Mouse (Mus musculus) forebrain, embryonic 10.5 days (tissue): ENCODE measurements around the gene Pdyn. TPM values are rescaled to one million over a fixed set of nuclear protein-coding genes. Genes with fewer than 3 reads are reported as not detected.

ENCODE experiments used
- DNase-seq: peaks from one replicate; pipeline ENCODE4 v3.0.0-alpha.2; 2017; ENCODE audit warnings: low spot score; ENCODE audit errors: extremely low spot score
- H3K27ac ChIP-seq: fragments of 300-500 bp; sonication (generic); 2 replicates; pipeline ENCODE4 v1.5.1; 2016; ENCODE audit warnings: mild to moderate bottlenecking
- H3K27me3 ChIP-seq: fragments of 300-500 bp; sonication (generic); 2 replicates; pipeline ENCODE4 v1.6.1; 2016; ENCODE audit warnings: mild to moderate bottlenecking; ENCODE audit not compliant: poor library complexity, severe bottlenecking
- H3K36me3 ChIP-seq: fragments of 300-500 bp; sonication (generic); replicated peaks from 2 replicates; pipeline ENCODE4 v1.6.1; 2016; ENCODE audit warnings: mild to moderate bottlenecking, moderate library complexity
- H3K4me1 ChIP-seq: fragments of 300-500 bp; sonication (generic); 2 replicates; pipeline ENCODE4 v1.6.1; 2016
- H3K4me3 ChIP-seq: fragments of 300-500 bp; sonication (generic); 2 replicates; pipeline ENCODE4 v1.5.1; 2016; ENCODE audit warnings: mild to moderate bottlenecking, moderate library complexity
- H3K9me3 ChIP-seq: fragments of 300-500 bp; sonication (generic); 2 replicates; pipeline ENCODE4 v1.6.1; 2016; ENCODE audit warnings: mild to moderate bottlenecking, moderate library complexity
- WGBS: fragments of 180-500 bp; shearing (Covaris S2); methylation state at CpG from one replicate; pipeline ENCODE4 v1.1.7; 2016; 5-methylcytosine and 5-hydroxymethylcytosine counted together
- polyA plus RNA-seq: library from polyadenylated mRNA; unstranded; fragments of >200 nt; fragmentation: Nextera tagmentation; extraction: Ambion mirVana; gene quantifications from 2 replicates; pipeline ENCODE4 v1.2.1, GENCODE M21; 2016

Pdyn gene
- polyA plus RNA-seq, 1 experiment from 2014 or later, result 0.07 TPM

DNA sequence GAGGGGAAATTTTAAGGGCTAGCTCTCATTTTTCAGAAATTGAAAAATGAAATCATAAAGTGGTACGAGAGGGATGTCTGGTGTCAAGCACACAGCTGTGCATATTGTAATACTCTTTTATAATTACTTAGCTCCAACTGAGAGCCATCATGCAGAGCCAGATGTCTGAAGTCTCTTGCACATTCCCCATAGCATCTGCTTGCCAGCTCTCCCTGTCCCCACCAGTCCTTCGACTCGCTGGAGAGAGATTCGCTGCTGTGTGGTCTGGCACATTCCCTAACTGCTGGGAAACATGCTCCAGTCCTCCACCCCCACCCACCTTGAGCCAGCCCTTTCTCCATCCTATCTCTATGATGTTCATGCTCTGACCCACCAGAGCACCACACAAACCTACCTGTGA lies 15.6 kb downstream of the Pdyn start:
- Histone ChIP-seq H3K36me3 (no peaks in the 10 kb centered on the region), H3K4me1 (peaks cover 4% of the 10 kb centered on the region), H3K4me3 (no peak overlapping the region), H3K9me3 (no peaks in the 10 kb centered on the region), H3K27ac (no peak overlapping the region), H3K27me3 (no peaks in the 10 kb centered on the region)
- DNase-seq, result no peak
- WGBS, result 84% methylated on average over 4 of the region's 4 CpGs

- H3K4me1 ChIP-seq, result peaks cover 16% of the 10 kb centered on the region
- H3K27me3 ChIP-seq, result peaks cover 6% of the 10 kb centered on the region
- H3K36me3 ChIP-seq, result no peaks in the 10 kb centered on the region
- H3K9me3 ChIP-seq, result no peaks in the 10 kb centered on the region
- no peak for DNase-seq
- H3K27ac ChIP-seq, result no peak overlapping the region
- WGBS, result 88% methylated on average over 3 of the region's 3 CpGs
- H3K4me3 ChIP-seq, result no peak overlapping the region
These were observed 19.4 kb downstream of the Pdyn start for GRCm38 (mm10) chr2:129680236-129680635.

GRCm38 (mm10) chr2:129679066-129679465 lies 20.6 kb downstream of the Pdyn start:
- WGBS, result 88% methylated on average over 5 of the region's 5 CpGs
- peaks cover 16% of the 10 kb centered on the region for H3K4me1 ChIP-seq
- H3K27me3 ChIP-seq, result peaks cover 6% of the 10 kb centered on the region
- H3K9me3 ChIP-seq, result no peaks in the 10 kb centered on the region
- H3K27ac ChIP-seq, result no peak overlapping the region
- no peak overlapping the region for H3K4me3 ChIP-seq
- no peak for DNase-seq
- no peaks in the 10 kb centered on the region for H3K36me3 ChIP-seq

DNA sequence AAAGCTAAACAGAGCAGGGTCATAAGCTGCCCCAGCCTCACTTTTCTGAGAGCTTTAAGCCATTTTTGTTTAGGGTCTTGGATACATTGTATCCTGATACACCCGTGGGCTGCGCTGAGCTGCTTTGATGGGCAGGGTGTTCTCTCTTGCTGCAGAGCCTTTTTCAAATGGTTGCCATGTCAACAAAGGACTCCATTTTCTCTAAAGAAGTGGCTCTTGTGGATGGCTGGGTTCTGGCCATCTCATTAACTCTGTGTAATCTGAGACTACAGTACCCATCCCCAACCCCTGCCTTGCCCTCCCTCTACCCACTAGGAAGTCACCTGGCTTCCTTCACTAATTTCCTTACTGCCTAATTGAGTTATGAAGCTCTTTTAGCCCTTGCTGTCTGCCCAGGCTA lies 22.0 kb downstream of the Pdyn start:
- peaks cover 16% of the 10 kb centered on the region for H3K4me1 ChIP-seq
- peaks cover 6% of the 10 kb centered on the region for H3K27me3 ChIP-seq
- peak overlapping the region; percentile 13; the same call in 1 of the 2 replicates for H3K27ac ChIP-seq
- no peak overlapping the region for H3K4me3 ChIP-seq
- H3K9me3 ChIP-seq, result no peaks in the 10 kb centered on the region
- 29% methylated on average over 2 of the region's 2 CpGs for WGBS
- H3K36me3 ChIP-seq, result no peaks in the 10 kb centered on the region
- no peak for DNase-seq

DNA sequence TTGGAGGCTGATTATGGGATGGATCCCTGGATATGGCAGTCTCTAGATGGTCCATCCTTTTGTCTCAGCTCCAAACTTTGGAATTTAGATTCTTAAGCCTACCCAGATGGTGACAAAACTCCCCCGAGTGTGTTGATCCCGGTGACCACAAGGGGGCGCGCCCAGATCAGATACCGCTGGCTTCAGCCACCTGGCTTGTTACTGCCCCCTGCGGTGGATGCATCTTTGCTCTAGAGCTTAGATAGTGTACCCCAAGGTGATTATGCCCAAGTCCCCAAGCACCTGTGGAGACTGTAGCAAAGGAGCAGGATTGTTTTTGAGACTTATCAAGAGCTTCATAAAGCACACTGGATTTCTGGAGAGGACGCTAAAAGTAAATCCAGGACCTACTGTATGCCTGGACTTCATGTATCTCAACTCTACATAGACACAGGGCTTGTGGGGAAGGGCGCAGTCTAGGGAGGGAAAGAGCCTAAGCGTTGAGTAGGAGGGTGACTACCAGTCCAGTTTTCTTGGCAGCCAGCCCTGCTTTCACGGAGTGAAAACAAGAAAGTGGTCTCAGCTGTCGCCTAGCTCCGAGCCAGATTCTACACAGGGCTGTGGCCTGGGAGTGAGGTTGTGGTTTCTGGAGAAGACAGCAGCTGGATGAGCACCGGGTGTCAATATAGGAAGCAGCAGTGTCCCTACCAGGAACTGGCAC lies 24.6 kb downstream of the Pdyn start:
- H3K27me3 ChIP-seq, result peaks cover 6% of the 10 kb centered on the region
- H3K9me3 ChIP-seq, result no peaks in the 10 kb centered on the region
- no peak overlapping the region for H3K27ac ChIP-seq
- H3K4me1 ChIP-seq, result peaks cover 16% of the 10 kb centered on the region
- H3K36me3 ChIP-seq, result no peaks in the 10 kb centered on the region
- DNase-seq, result peak; percentile 83
- WGBS, result 37% methylated on average over 13 of the region's 13 CpGs
- H3K4me3 ChIP-seq, result no peak overlapping the region

DNA sequence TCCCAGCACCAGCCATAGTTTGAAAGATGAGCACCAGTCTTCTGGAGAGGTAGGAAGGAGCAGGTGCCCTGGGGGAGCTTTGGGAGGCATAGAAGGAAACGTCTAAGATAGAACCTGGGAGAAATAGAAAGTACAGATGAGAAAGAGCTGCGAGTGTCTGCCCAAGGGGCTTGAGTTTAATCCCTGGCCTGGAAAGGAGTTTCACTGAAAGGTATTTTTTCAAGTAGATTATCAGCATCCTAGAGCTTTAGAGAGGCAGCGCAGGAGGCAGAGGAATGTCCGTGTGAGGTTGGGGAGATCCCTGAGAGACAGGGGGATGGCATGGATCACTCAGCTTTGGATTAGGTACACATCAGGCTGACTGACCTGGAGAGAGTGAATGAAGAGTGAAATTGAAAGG lies 27.7 kb downstream of the Pdyn start:
- Histone ChIP-seq H3K27me3 (peaks cover 6% of the 10 kb centered on the region), H3K4me3 (no peak overlapping the region), H3K36me3 (no peaks in the 10 kb centered on the region), H3K9me3 (no peaks in the 10 kb centered on the region), H3K4me1 (peaks cover 1% of the 10 kb centered on the region), H3K27ac (no peak overlapping the region)
- WGBS, result 78% methylated on average over 4 of the region's 4 CpGs
- DNase-seq, result no peak

DNA sequence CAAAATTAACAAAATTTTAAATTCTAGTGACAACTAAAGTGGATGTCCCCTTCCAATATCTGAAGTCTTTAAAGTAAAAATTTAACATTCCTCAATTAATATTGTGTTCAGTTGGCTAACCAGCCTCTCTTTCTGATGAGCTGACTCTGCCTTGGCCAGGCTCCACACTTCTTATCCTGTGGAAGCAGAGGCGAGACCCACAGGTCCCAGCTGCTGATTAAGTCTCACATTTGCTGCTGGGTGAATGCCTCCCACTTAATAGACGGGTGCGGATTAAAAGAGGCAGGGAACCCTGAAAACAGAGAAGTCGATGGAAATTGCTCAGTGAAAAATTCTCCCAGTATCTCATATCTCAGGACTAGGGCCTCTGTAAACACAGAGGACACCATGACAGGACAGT lies 37.2 kb downstream of the Pdyn start:
- Histone ChIP-seq H3K4me1 (no peaks in the 10 kb centered on the region), H3K27me3 (no peaks in the 10 kb centered on the region), H3K4me3 (no peak overlapping the region), H3K27ac (no peak overlapping the region), H3K36me3 (no peaks in the 10 kb centered on the region), H3K9me3 (no peaks in the 10 kb centered on the region)
- 84% methylated on average over 4 of the region's 4 CpGs for WGBS
- no peak for DNase-seq

- no peaks in the 10 kb centered on the region for H3K4me1 ChIP-seq
- H3K9me3 ChIP-seq, result no peaks in the 10 kb centered on the region
- no peak overlapping the region for H3K4me3 ChIP-seq
- H3K27ac ChIP-seq, result no peak overlapping the region
- DNase-seq, result no peak
- WGBS, result 76% methylated on average over 6 of the region's 6 CpGs
- H3K27me3 ChIP-seq, result no peaks in the 10 kb centered on the region
- H3K36me3 ChIP-seq, result no peaks in the 10 kb centered on the region
These were observed 39.6 kb downstream of the Pdyn start for GRCm38 (mm10) chr2:129660020-129660419.

DNA sequence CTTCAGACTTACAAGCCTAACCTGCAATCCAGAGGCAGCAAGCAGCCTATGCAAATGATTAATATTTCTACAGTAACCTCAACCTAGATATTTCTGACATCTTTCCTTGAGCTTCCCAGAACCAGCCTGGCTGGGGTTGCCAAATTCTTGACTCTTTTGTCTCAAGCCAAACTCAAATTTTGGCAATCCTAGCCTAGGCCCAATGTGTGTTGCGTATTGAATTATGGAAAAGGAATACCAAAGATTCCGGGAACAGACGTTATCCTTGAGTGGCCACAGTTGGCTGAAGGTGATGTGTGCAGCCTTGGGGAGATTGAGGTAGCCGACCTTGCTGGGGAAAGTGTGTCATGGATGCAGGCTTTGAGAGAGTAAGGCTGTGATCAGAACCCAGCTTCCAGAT lies 40.8 kb downstream of the Pdyn start:
- DNase-seq, result no peak
- no peaks in the 10 kb centered on the region for H3K4me1 ChIP-seq
- H3K27ac ChIP-seq, result no peak overlapping the region
- H3K9me3 ChIP-seq, result no peaks in the 10 kb centered on the region
- 88% methylated on average over 4 of the region's 4 CpGs for whole genome bisulfite sequencing
- H3K36me3 ChIP-seq, result no peaks in the 10 kb centered on the region
- H3K27me3 ChIP-seq, result no peaks in the 10 kb centered on the region
- no peak overlapping the region for H3K4me3 ChIP-seq

DNA sequence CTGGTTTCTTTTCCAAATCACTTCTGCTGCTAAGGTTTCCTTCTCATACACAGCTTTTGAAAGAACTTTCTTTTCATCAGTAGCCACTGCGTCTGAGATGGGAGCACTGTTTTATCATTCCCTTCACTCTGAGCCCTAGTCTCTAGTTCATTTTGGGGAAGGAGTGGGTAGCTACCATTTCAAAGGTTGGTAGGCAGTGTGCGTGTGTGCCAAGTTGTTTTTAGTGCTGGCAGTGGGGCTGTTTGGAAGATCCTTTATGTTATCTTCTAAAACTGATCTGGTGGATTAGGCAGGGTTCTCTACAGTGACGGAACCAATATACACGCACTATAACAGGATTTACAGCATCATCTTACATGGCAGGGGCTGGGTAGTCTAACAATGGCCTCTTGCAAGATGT lies 44.6 kb downstream of the Pdyn start:
- WGBS, result 88% methylated on average over 4 of the region's 4 CpGs
- no peaks in the 10 kb centered on the region for H3K36me3 ChIP-seq

GRCm38 (mm10) chr2:129654233-129654950 lies 45.3 kb downstream of the Pdyn start:
- Histone ChIP-seq H3K36me3 (no peaks in the 10 kb centered on the region), H3K4me1 (peaks cover 1% of the 10 kb centered on the region), H3K27me3 (no peaks in the 10 kb centered on the region), H3K4me3 (no peak overlapping the region), H3K9me3 (no peaks in the 10 kb centered on the region), H3K27ac (no peak overlapping the region)
- WGBS, result 86% methylated on average over 4 of the region's 4 CpGs
- DNase-seq, result no peak

More for the DNA sequence above, 44.6 kb downstream of the Pdyn start:
- Histone ChIP-seq H3K4me3 (no peak overlapping the region), H3K27me3 (no peaks in the 10 kb centered on the region), H3K27ac (no peak overlapping the region), H3K4me1 (no peaks in the 10 kb centered on the region), H3K9me3 (no peaks in the 10 kb centered on the region)
- DNase-seq, result no peak

DNA sequence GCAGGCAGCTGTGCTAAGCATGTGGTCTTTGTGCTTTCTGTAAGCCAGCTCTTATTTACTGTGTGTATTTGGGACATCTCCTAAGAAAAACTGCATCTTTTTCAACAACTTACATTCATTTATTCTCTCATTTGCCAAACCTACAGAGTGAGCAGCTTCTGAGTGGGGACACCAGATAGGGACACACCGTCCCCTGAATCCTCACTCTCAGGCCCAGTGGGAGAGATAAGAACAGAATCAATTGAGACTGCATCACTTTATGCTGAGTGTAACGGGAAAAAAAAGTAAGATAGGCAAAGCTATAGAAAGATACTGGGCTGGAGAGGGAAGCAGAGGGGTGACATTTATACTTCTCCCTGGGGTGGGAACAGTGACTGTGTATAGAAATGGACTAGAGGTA lies 46.0 kb downstream of the Pdyn start:
- no peak overlapping the region for H3K4me3 ChIP-seq
- H3K9me3 ChIP-seq, result no peaks in the 10 kb centered on the region
- H3K4me1 ChIP-seq, result peaks cover 9% of the 10 kb centered on the region
- WGBS, result 91% methylated on average over 2 of the region's 2 CpGs
- H3K27ac ChIP-seq, result no peak overlapping the region
- DNase-seq, result no peak
- no peaks in the 10 kb centered on the region for H3K36me3 ChIP-seq
- H3K27me3 ChIP-seq, result no peaks in the 10 kb centered on the region

DNA sequence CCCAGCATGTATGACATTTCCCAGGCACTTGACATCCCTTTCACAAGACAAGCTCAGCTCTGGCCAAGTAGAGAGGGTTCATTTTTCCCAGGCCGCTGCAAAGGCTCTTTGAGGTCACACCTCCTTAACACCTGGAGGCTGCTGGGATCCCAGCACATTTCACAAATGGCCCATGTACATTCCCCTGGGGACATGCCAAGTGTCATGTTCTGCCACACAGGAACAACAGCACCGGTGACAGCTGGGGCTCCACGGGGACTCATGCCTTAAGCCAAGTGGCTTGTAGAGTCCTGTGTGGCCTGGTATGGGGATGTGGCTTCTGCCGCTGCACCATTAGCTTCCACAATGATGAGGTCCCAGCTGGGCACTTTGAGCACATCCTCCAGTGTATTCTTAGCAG lies 47.0 kb downstream of the Pdyn start:
- H3K27me3 ChIP-seq, result no peaks in the 10 kb centered on the region
- H3K36me3 ChIP-seq, result no peaks in the 10 kb centered on the region
- 82% methylated on average over 4 of the region's 4 CpGs for WGBS
- peaks cover 11% of the 10 kb centered on the region for H3K4me1 ChIP-seq
- no peaks in the 10 kb centered on the region for H3K9me3 ChIP-seq
- no peak overlapping the region for H3K4me3 ChIP-seq
- no peak for DNase-seq
- no peak overlapping the region for H3K27ac ChIP-seq
